Mouse (Mus musculus) neural tube, embryonic 13.5 days (tissue): Measurements from ENCODE around the gene Mrrf. TPM values are rescaled to one million over a fixed set of nuclear protein-coding genes. Genes with fewer than 3 reads are reported as not detected.

Experiments used
- ATAC-seq: fragments of 200-750 bp; cut with Nextera tagmentation; 2 replicates; pipeline ENCODE4 v1.8.0; 2017; ENCODE audit warnings: low read depth, mild to moderate bottlenecking, moderate TSS enrichment, moderate library complexity
- H3K27ac ChIP-seq: fragments of 300-500 bp; sonication (generic); replicated peaks from 2 replicates; pipeline ENCODE4 v1.5.1; 2015; ENCODE audit warnings: moderate library complexity, mild to moderate bottlenecking, inconsistent platforms
- H3K27me3 ChIP-seq: fragments of 300-500 bp; sonication (generic); 2 replicates; pipeline ENCODE4 v1.6.1; 2015; ENCODE audit warnings: mild to moderate bottlenecking, inconsistent platforms
- H3K36me3 ChIP-seq: fragments of 300-500 bp; sonication (generic); 2 replicates; pipeline ENCODE4 v1.6.1; 2015; ENCODE audit warnings: mild to moderate bottlenecking, inconsistent platforms
- H3K4me1 ChIP-seq: fragments of 300-500 bp; sonication (generic); replicated peaks from 2 replicates; pipeline ENCODE4 v1.6.1; 2015; ENCODE audit warnings: inconsistent platforms
- H3K4me2 ChIP-seq: fragments of 300-500 bp; sonication (generic); 2 replicates; pipeline ENCODE4 v1.6.1; 2015; ENCODE audit warnings: inconsistent platforms, mild to moderate bottlenecking, moderate library complexity
- H3K4me3 ChIP-seq: fragments of 300-500 bp; sonication (generic); 2 replicates; pipeline ENCODE4 v1.5.1; 2015; ENCODE audit warnings: mild to moderate bottlenecking, inconsistent platforms
- H3K9ac ChIP-seq: fragments of 300-500 bp; sonication (generic); 2 replicates; pipeline ENCODE4 v1.6.1; 2015; ENCODE audit warnings: moderate library complexity, mild to moderate bottlenecking, inconsistent platforms
- H3K9me3 ChIP-seq: fragments of 300-500 bp; sonication (generic); 2 replicates; pipeline ENCODE4 v1.6.1; 2016; ENCODE audit warnings: inconsistent platforms
- WGBS: fragments of 180-500 bp; shearing (Covaris S2); methylation state at CpG from one replicate; pipeline ENCODE4 v1.1.7; 2015; 5-methylcytosine and 5-hydroxymethylcytosine counted together
- polyA plus RNA-seq: library from polyadenylated mRNA; unstranded; fragments of >200 nt; fragmentation: Nextera tagmentation; extraction: Ambion mirVana; gene quantifications from 2 replicates; pipeline ENCODE4 v1.2.1, GENCODE M21; 2015

The Mrrf gene
- polyA plus RNA-seq, 1 experiment from 2014 or later: 30.7 TPM

DNA sequence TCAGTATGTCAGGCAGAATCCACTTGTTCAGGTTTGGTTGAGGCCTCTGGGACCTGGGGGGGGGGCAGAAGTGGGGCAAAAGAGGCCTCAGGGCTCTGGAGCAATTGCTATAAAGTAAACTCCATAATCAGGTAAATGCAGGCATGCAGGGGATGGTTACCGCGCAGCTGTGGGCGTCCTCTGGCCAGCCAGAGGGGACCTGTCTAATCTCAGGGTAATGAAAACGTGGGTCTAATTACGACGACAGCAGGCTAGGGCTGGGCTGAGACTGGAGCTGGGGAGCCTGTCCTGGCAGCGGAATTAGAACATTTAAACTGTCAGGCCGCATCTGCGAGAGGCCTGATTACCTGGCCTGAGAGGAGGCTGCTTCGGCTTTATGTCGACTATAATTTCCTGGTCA, 70.9 kb downstream of the Mrrf start:
- no peak for ATAC-seq
- WGBS: 51% methylated on average over 11 of the region's 11 CpGs
- no peak overlapping the region for H3K9ac ChIP-seq

DNA sequence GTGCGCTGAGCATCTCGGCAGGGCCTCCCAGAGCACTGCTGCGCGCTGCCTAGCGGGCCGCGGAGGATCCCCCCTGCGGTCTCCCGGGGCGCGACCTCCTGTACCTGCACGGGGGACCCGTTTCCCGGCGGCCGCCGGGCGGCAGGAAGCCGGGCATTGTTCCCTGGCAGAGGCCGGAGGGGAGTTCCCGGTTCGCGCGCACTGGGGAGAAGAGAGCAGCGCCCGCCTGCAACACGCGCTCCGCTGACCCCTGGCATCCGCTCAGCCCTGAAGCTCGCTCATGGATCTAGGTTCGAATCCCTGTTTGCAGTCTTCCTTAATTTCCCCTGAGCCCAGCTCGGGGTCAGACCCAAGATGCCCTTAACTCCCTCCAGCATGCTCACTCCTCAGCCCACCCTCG, 74.6 kb downstream of the Mrrf start:
- no peak overlapping the region for H3K9ac ChIP-seq
- no peak for ATAC-seq
- H3K4me1 ChIP-seq: peaks cover 21% of the 10 kb centered on the region
- peaks cover 45% of the 10 kb centered on the region for H3K27me3 ChIP-seq
- no peaks in the 10 kb centered on the region for H3K9me3 ChIP-seq
- WGBS: 1% methylated on average over 17 of the region's 34 CpGs
- H3K36me3 ChIP-seq: no peaks in the 10 kb centered on the region
- H3K4me3 ChIP-seq: no peak overlapping the region; the same call in 1 of the 2 replicates
- H3K4me2 ChIP-seq: peak overlapping the region; percentile 36
- H3K27ac ChIP-seq: no peak overlapping the region

More for the DNA sequence above, 70.9 kb downstream of the Mrrf start:
- peaks cover 66% of the 10 kb centered on the region for H3K27me3 ChIP-seq
- H3K4me2 ChIP-seq: no peak overlapping the region
- H3K4me3 ChIP-seq: no peak overlapping the region
- no peaks in the 10 kb centered on the region for H3K9me3 ChIP-seq
- H3K27ac ChIP-seq: no peak overlapping the region
- H3K4me1 ChIP-seq: peaks cover 30% of the 10 kb centered on the region
- H3K36me3 ChIP-seq: no peaks in the 10 kb centered on the region

DNA sequence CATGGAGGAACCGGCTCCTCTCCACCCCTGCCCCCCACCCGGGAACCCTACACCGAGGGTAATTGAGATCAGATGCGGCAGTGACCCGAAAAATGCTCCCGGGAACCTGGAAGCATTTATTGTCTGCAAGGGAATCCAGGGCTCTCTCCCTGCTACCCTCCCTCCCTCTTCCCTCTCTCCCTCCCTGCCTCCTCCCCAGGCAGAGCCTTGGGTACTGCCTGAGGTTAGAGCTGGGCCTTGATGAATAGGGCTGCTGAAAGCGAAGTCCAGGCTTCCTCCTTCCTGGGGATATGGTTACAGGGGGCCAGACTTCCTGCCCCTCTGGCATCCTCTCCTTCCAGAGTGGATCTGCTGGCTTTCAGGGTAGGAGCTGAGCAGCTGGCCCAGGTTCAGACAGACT, 75.6 kb downstream of the Mrrf start:
- Histone ChIP-seq H3K27ac (no peak overlapping the region), H3K4me2 (no peak overlapping the region), H3K9ac (no peak overlapping the region), H3K9me3 (no peaks in the 10 kb centered on the region), H3K4me3 (no peak overlapping the region), H3K4me1 (peaks cover 21% of the 10 kb centered on the region), H3K36me3 (no peaks in the 10 kb centered on the region), H3K27me3 (peaks cover 45% of the 10 kb centered on the region)
- WGBS: 6% methylated on average over 7 of the region's 7 CpGs
- ATAC-seq: no peak

DNA sequence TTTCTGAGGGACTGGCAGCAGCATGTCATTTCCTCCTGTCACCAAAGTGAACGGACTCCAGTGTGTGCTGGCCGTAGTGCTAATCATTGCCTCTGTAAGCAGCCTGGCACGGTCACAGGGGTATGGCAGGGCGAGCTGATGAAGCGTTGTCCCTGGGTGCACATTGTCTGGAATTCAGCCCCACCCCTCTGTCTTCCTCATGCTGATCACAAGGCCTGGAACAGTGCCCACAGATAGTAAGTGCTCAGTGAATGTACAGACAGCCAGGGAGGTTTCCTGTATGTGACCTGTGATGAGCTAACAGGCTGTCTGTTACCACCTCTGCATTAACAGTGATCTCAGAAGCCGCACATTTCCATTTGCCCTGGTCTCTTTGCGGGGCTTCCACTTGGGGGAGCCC, 76.9 kb downstream of the Mrrf start:
- 54% methylated on average over 7 of the region's 7 CpGs for WGBS
- ATAC-seq: no peak
- Histone ChIP-seq H3K4me1 (peaks cover 21% of the 10 kb centered on the region), H3K4me2 (no peak overlapping the region), H3K9ac (no peak overlapping the region), H3K27me3 (peaks cover 45% of the 10 kb centered on the region), H3K9me3 (no peaks in the 10 kb centered on the region), H3K4me3 (no peak overlapping the region), H3K36me3 (no peaks in the 10 kb centered on the region), H3K27ac (no peak overlapping the region)

DNA sequence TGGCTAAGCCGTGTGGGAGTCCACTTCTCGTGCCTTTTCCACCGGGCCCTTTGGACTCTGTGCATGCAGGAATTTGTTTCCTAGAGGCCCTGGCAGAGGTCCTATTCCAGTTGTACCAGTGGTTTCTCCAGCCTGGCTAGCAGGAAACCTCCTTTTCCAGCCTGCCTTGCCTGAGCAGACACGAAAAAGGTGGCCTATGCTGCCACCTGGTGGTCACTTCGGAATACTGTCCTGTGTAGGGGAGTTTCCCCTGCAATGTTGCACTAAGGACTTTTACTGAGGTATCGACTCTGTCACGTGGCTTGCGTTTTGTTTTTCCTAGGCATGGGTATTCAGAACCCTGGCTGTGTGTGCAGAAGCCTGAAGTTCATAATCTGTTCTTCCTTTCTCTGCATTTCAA, 77.8 kb downstream of the Mrrf start:
- Histone ChIP-seq H3K27me3 (peaks cover 42% of the 10 kb centered on the region), H3K4me3 (no peak overlapping the region), H3K4me1 (peaks cover 21% of the 10 kb centered on the region), H3K4me2 (peak overlapping the region; percentile 30), H3K9ac (no peak overlapping the region), H3K36me3 (no peaks in the 10 kb centered on the region), H3K9me3 (no peaks in the 10 kb centered on the region), H3K27ac (no peak overlapping the region)
- ATAC-seq: peak; percentile 76
- 7% methylated on average over 8 of the region's 8 CpGs for WGBS

DNA sequence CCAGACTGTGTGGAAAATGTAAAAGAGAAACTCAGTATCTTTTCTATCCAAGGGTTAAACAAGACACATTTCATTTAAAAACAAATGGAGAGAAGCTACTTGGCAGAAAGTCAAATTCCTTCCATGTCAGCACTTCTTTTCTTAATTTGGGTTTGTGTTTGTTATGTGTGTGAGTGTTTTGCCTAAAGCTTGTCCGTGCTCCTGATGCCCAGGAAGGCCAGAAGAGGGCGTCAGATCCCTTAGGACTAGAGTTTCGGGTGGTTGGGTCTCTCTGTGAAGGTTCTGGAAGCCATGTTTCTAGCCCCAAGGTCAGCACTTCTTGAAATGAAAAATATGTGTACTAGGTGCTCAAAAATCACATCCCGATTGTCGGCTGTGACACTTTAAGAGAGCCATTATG, 78.2 kb downstream of the Mrrf start:
- Histone ChIP-seq H3K4me1 (peaks cover 21% of the 10 kb centered on the region), H3K27ac (no peak overlapping the region), H3K4me2 (peak overlapping the region; percentile 30), H3K36me3 (no peaks in the 10 kb centered on the region), H3K9me3 (no peaks in the 10 kb centered on the region), H3K9ac (no peak overlapping the region), H3K4me3 (no peak overlapping the region), H3K27me3 (peaks cover 38% of the 10 kb centered on the region)
- no peak for ATAC-seq
- 65% methylated on average over 5 of the region's 5 CpGs for WGBS

DNA sequence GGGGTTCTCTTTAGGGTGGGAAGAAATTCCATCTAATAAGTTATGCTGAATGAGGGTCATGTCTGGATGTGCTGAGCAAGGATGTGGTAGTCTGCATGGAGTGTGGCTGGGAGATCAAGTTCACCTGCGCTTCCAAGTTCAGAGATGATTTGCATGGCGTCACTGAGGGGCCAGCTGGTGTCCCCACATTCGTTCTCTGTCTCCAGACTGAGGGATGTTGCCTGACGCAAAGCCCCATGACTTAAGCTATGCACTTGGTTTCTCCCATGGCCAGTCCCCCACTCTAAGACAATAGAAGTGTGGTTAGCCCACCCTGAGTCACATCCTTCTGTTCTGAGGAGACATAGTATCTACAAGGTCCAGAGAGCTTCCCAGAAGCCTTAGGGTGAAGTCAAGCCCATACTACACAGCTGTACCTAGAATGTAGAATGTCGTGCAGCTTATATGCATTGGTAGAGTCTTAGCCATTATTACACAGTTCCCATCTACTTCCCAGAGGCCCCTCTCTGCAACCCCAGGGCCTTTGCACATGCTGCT, 79.1 kb downstream of the Mrrf start:
- Histone ChIP-seq H3K9me3 (no peaks in the 10 kb centered on the region), H3K4me1 (peaks cover 21% of the 10 kb centered on the region), H3K36me3 (no peaks in the 10 kb centered on the region), H3K27ac (no peak overlapping the region), H3K9ac (no peak overlapping the region), H3K27me3 (peaks cover 30% of the 10 kb centered on the region), H3K4me2 (no peak overlapping the region), H3K4me3 (no peak overlapping the region)
- ATAC-seq: no peak
- WGBS: 94% methylated on average over 5 of the region's 5 CpGs

DNA sequence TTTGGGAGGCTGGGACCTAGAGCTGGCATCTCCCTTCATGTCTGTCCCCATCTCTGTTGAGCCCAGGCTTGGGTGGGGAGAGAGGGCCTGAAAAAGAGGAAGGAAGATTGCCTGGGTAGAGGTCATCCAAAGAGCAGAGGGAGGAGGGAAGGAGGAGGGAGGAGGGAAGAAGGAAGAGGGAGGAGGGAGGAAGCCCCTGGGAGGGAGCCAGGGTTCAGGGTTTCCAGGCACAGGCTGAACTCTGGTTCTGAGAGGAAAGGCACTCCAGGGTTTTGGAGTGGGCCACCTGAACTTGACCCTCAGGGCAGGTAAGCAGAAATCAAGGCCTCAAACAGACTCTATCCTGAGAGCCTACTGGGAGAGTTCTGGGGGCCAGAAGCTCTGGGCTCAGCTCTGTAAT, 80.4 kb downstream of the Mrrf start:
- Histone ChIP-seq H3K27ac (no peak overlapping the region), H3K9ac (peak overlapping the region; percentile 45), H3K4me3 (no peak overlapping the region), H3K27me3 (peaks cover 17% of the 10 kb centered on the region), H3K9me3 (no peaks in the 10 kb centered on the region), H3K4me2 (no peak overlapping the region), H3K4me1 (peaks cover 13% of the 10 kb centered on the region), H3K36me3 (no peaks in the 10 kb centered on the region)
- ATAC-seq: no peak

DNA sequence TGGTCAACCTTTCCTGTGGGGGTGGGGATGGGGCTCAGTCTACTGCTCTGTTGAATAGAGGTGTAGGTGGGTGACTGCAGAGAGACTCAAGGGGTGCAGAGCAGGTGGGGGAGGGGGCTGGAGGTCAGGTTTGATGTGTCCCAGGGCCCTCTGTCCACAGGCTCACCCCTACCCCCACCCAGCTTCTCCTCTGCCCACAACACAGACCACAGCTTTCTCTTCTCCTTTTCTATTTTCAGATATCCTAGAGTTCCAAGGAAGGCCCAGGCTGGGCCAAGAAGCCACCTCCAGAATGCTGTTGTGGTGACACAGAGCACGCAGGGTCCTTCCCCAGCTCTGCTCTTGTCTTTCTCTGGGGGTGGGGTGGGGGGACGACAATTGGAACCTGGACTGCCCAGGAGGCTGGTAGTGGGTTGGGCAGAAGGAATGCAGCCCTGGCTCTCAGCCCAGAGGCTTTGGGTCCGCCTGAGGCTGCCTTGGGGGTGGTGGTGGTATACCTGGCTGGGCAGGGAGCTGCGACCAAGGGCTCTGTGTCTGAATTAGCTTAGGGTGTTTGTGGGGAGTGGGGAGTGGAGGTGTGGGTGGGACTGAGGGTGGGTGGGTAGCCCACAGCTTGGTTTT, 80.9 kb downstream of the Mrrf start:
- H3K27ac ChIP-seq: no peak overlapping the region
- peaks cover 12% of the 10 kb centered on the region for H3K27me3 ChIP-seq
- peaks cover 8% of the 10 kb centered on the region; the same call in 1 of the 2 replicates for H3K4me1 ChIP-seq
- no peaks in the 10 kb centered on the region for H3K36me3 ChIP-seq
- H3K4me2 ChIP-seq: no peak overlapping the region
- no peak overlapping the region for H3K4me3 ChIP-seq
- ATAC-seq: no peak
- WGBS: 49% methylated on average over 4 of the region's 4 CpGs
- H3K9me3 ChIP-seq: no peaks in the 10 kb centered on the region
- H3K9ac ChIP-seq: no peak overlapping the region

DNA sequence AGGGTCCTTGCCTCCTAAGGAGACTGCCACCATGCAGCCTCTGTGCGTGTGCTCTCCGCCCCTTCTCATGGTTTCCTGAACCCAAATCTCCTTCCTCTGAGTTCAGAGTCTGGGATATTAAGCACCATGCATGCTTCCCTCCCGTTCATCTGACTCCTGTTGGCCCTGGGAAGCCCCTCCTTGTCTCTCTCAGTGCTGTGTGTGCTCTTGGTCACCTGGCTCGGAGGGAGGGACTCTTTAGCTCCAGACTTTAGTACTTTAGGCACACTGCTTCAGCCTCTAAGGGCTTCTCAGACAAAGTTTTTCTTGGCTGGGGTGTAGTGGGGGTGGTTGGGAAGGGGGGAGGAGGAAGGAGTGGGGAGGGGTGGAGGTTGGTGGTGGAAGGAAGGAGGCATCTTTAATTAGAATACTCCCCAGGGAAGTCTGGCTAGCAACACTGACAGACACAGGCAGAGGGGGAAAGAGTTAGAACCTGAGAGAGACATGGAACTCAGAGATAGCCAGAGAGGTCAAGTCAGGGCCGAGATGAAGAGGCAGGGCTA, 81.6 kb downstream of the Mrrf start:
- no peaks in the 10 kb centered on the region for H3K36me3 ChIP-seq
- H3K4me2 ChIP-seq: no peak overlapping the region
- H3K27ac ChIP-seq: no peak overlapping the region
- peaks cover 8% of the 10 kb centered on the region; the same call in 1 of the 2 replicates for H3K4me1 ChIP-seq
- WGBS: 62% methylated on average over 5 of the region's 5 CpGs
- no peak overlapping the region for H3K4me3 ChIP-seq
- H3K9ac ChIP-seq: no peak overlapping the region
- ATAC-seq: no peak
- H3K27me3 ChIP-seq: peaks cover 6% of the 10 kb centered on the region
- H3K9me3 ChIP-seq: no peaks in the 10 kb centered on the region

DNA sequence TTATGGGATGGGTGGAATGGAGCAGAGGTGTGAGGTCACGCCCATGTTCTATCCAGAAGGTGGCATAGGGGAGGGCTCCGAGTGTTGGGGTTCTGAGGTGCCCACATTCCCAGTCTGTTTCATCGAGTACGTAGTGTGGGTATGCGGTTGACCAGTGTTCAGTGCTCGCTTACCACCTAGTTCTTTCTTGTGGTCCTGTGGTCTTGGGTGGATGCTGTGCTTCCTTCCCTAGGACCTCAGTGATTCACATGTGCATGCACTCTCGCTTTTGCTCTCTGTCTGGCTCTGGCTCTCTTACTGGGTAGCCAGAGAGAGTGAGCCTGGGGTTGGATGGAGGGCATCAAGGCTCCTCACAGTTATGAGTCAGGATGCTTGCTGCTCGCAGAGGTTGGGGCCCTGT, 83.9 kb downstream of the Mrrf start:
- H3K4me3 ChIP-seq: no peak overlapping the region
- H3K27ac ChIP-seq: no peak overlapping the region
- WGBS: 93% methylated on average over 8 of the region's 8 CpGs
- H3K9me3 ChIP-seq: no peaks in the 10 kb centered on the region
- no peaks in the 10 kb centered on the region for H3K4me1 ChIP-seq
- no peak overlapping the region for H3K4me2 ChIP-seq
- ATAC-seq: no peak
- no peaks in the 10 kb centered on the region for H3K36me3 ChIP-seq
- H3K9ac ChIP-seq: no peak overlapping the region
- H3K27me3 ChIP-seq: no peaks in the 10 kb centered on the region

DNA sequence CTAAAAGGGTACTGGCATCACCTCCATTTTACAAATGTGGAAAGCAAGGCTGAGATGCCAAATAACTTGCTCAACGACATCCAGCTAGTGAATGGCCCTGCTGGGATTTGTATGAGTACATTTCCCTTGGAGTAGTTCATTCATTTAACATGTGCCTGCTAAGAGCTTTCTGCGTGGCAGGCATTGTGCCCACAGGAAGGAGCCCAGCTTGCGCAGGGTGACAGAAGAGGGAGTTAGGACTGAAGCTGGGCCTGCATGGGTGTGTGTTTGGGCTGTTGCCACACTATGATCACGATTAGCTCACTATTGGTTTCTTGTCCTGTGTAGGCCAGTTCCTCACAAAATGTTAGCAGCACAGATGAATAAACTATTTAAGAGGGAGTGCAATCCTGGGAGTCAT, 84.7 kb downstream of the Mrrf start:
- 63% methylated on average over 4 of the region's 4 CpGs for WGBS
- H3K9ac ChIP-seq: no peak overlapping the region
- no peak overlapping the region for H3K4me2 ChIP-seq
- H3K4me3 ChIP-seq: no peak overlapping the region
- ATAC-seq: no peak
- H3K27me3 ChIP-seq: 0 out of 2 replicates have a peak, but pooled peaks cover 1% of the 10 kb centered on the region
- no peaks in the 10 kb centered on the region for H3K9me3 ChIP-seq
- no peaks in the 10 kb centered on the region for H3K4me1 ChIP-seq
- no peak overlapping the region for H3K27ac ChIP-seq
- H3K36me3 ChIP-seq: no peaks in the 10 kb centered on the region
